Mouse (Mus musculus) lung, embryonic 14.5 days (tissue): ENCODE measurements around the gene Lamc2. TPM values are rescaled to one million over a fixed set of nuclear protein-coding genes. Genes with fewer than 3 reads are reported as not detected.

Experiments
- ATAC-seq: fragments of 200-750 bp; cut with Nextera tagmentation; 2 replicates; pipeline ENCODE4 v1.8.0; 2017; ENCODE audit warnings: mild to moderate bottlenecking, moderate TSS enrichment, moderate library complexity; ENCODE audit not compliant: insufficient read depth
- DNase-seq: peaks from one replicate; pipeline ENCODE4 v3.0.0-alpha.2; 2015
- H3K27ac ChIP-seq: fragments of 300-500 bp; sonication (generic); 2 replicates; pipeline ENCODE4 v1.5.1; 2014; ENCODE audit warnings: low read depth, mild to moderate bottlenecking, moderate library complexity
- H3K27me3 ChIP-seq: fragments of 300-500 bp; sonication (generic); 2 replicates; pipeline ENCODE4 v1.6.1; 2014; ENCODE audit warnings: low read length, control low read depth; ENCODE audit not compliant: insufficient read depth
- H3K36me3 ChIP-seq: fragments of 300-500 bp; sonication (generic); 2 replicates; pipeline ENCODE4 v1.6.1; 2014; ENCODE audit warnings: control low read depth; ENCODE audit not compliant: insufficient read depth
- H3K4me1 ChIP-seq: fragments of 300-500 bp; sonication (generic); 2 replicates; pipeline ENCODE4 v1.6.1; 2014; ENCODE audit warnings: antibody characterized with exemption, control low read depth; ENCODE audit not compliant: insufficient read depth
- H3K4me2 ChIP-seq: fragments of 300-500 bp; sonication (generic); 2 replicates; pipeline ENCODE4 v1.6.1; 2014; ENCODE audit warnings: mild to moderate bottlenecking
- H3K4me3 ChIP-seq: fragments of 300-500 bp; sonication (generic); 2 replicates; pipeline ENCODE4 v1.5.1; 2014; ENCODE audit warnings: low read depth, low read length
- H3K9ac ChIP-seq: fragments of 300-500 bp; sonication (generic); 2 replicates; pipeline ENCODE4 v1.6.1; 2014
- H3K9me3 ChIP-seq: fragments of 300-500 bp; sonication (generic); 2 replicates; pipeline ENCODE4 v1.6.1; 2016; ENCODE audit warnings: low read depth, low read length, control low read depth
- CTCF ChIP-seq: IDR thresholded peaks from 2 replicates; pipeline ENCODE4 v1.5.1; 2016; ENCODE audit warnings: antibody characterized with exemption, low read depth
- WGBS: fragments of 180-500 bp; shearing (Covaris S2); extraction: QIAGEN DNeasy Blood & Tissue Kit; methylation state at CpG from one replicate; pipeline ENCODE4 v1.1.7; 2014; 5-methylcytosine and 5-hydroxymethylcytosine counted together
- polyA plus RNA-seq: library from polyadenylated mRNA; unstranded; fragments of >200 nt; fragmentation: Nextera tagmentation; extraction: Ambion mirVana; gene quantifications from 2 replicates; pipeline ENCODE4 v1.2.1, GENCODE M21; 2014

Lamc2 gene
- polyA plus RNA-seq, 1 experiment from 2014 or later, result 55.9 TPM

GRCm38 (mm10) chr1:153140747-153141228 lies 45.5 kb downstream of the Lamc2 start:
- H3K9ac ChIP-seq, result no peak overlapping the region
- peak; percentile 71 for DNase-seq
- H3K4me2 ChIP-seq, result 0 out of 2 replicates have a peak overlapping the region, but pooled peaks have one; percentile 5
- H3K4me1 ChIP-seq, result peaks cover 22% of the 10 kb centered on the region
- H3K4me3 ChIP-seq, result no peak overlapping the region
- no peak for TF ChIP-seq CTCF
- WGBS, result 12% methylated on average over 8 of the region's 8 CpGs
- peak; percentile 85 for ATAC-seq
- H3K36me3 ChIP-seq, result no peaks in the 10 kb centered on the region
- no peaks in the 10 kb centered on the region for H3K27me3 ChIP-seq
- peak overlapping the region; percentile 79 for H3K27ac ChIP-seq
- no peaks in the 10 kb centered on the region for H3K9me3 ChIP-seq

- Histone ChIP-seq H3K27me3 (no peaks in the 10 kb centered on the region), H3K27ac (peak overlapping the region; percentile 79), H3K9ac (no peak overlapping the region), H3K4me2 (no peak overlapping the region), H3K4me3 (no peak overlapping the region), H3K9me3 (no peaks in the 10 kb centered on the region), H3K36me3 (no peaks in the 10 kb centered on the region), H3K4me1 (peaks cover 22% of the 10 kb centered on the region)
- no peak for ATAC-seq
- WGBS, result 45% methylated on average over 11 of the region's 11 CpGs
- TF ChIP-seq CTCF, result no peak
- peak; percentile 24 for DNase-seq
These were observed 46.0 kb downstream of the Lamc2 start for GRCm38 (mm10) chr1:153140265-153140664.

- no peak for TF ChIP-seq CTCF
- H3K9ac ChIP-seq, result no peak overlapping the region
These were observed 46.6 kb downstream of the Lamc2 start for GRCm38 (mm10) chr1:153139635-153140034.

GRCm38 (mm10) chr1:153138486-153138885 lies 47.8 kb downstream of the Lamc2 start:
- no peak for DNase-seq
- 67% methylated on average over 5 of the region's 5 CpGs for WGBS
- no peak overlapping the region for H3K27ac ChIP-seq
- ATAC-seq, result no peak
- no peaks in the 10 kb centered on the region for H3K36me3 ChIP-seq
- TF ChIP-seq CTCF, result no peak
- no peak overlapping the region for H3K4me2 ChIP-seq
- no peak overlapping the region for H3K9ac ChIP-seq
- H3K4me1 ChIP-seq, result peaks cover 34% of the 10 kb centered on the region
- H3K27me3 ChIP-seq, result no peaks in the 10 kb centered on the region
- H3K4me3 ChIP-seq, result no peak overlapping the region
- H3K9me3 ChIP-seq, result no peaks in the 10 kb centered on the region

More at GRCm38 (mm10) chr1:153139635-153140034, 46.6 kb downstream of the Lamc2 start:
- Histone ChIP-seq H3K27me3 (no peaks in the 10 kb centered on the region), H3K4me1 (peaks cover 22% of the 10 kb centered on the region), H3K27ac (no peak overlapping the region), H3K9me3 (no peaks in the 10 kb centered on the region), H3K4me3 (no peak overlapping the region), H3K4me2 (no peak overlapping the region), H3K36me3 (no peaks in the 10 kb centered on the region)
- peak; percentile 26 for DNase-seq
- WGBS, result 35% methylated on average over 7 of the region's 7 CpGs
- ATAC-seq, result no peak

- Histone ChIP-seq H3K4me1 (peaks cover 38% of the 10 kb centered on the region), H3K4me2 (no peak overlapping the region), H3K9ac (no peak overlapping the region), H3K36me3 (no peaks in the 10 kb centered on the region), H3K27me3 (no peaks in the 10 kb centered on the region), H3K4me3 (no peak overlapping the region), H3K9me3 (no peaks in the 10 kb centered on the region), H3K27ac (no peak overlapping the region)
- ATAC-seq (no peak), DNase-seq (peak; percentile 59)
- TF ChIP-seq CTCF, result no peak
- WGBS, result 47% methylated on average over 13 of the region's 13 CpGs
These were observed 49.6 kb downstream of the Lamc2 start for GRCm38 (mm10) chr1:153136647-153137046.

- DNase-seq, result peak; percentile 63
- peak overlapping the region; percentile 30 for H3K9ac ChIP-seq
These were observed 52.1 kb downstream of the Lamc2 start for GRCm38 (mm10) chr1:153133865-153134781.

More at GRCm38 (mm10) chr1:153133865-153134781, 52.1 kb downstream of the Lamc2 start:
- no peaks in the 10 kb centered on the region for H3K9me3 ChIP-seq
- TF ChIP-seq CTCF, result no peak
- ATAC-seq, result peak; percentile 62
- H3K36me3 ChIP-seq, result no peaks in the 10 kb centered on the region
- 0 out of 2 replicates have a peak overlapping the region, but pooled peaks have one; percentile 12 for H3K4me2 ChIP-seq
- H3K4me3 ChIP-seq, result no peak overlapping the region
- H3K27ac ChIP-seq, result peak overlapping the region; percentile 93
- whole genome bisulfite sequencing, result 13% methylated on average over 9 of the region's 9 CpGs
- peaks cover 24% of the 10 kb centered on the region for H3K4me1 ChIP-seq
- no peaks in the 10 kb centered on the region for H3K27me3 ChIP-seq
